Mouse (Mus musculus) right cerebral cortex, adult 2 months (tissue): ENCODE results near the gene Gm45062.

Experiments
- DNase-seq, 2 experiments: peaks; one replicate each; pipeline ENCODE4 v3.0.0; 2021 to 2022; ENCODE audit warnings: low spot score in 2 of 2

Gm45062 gene

DNA sequence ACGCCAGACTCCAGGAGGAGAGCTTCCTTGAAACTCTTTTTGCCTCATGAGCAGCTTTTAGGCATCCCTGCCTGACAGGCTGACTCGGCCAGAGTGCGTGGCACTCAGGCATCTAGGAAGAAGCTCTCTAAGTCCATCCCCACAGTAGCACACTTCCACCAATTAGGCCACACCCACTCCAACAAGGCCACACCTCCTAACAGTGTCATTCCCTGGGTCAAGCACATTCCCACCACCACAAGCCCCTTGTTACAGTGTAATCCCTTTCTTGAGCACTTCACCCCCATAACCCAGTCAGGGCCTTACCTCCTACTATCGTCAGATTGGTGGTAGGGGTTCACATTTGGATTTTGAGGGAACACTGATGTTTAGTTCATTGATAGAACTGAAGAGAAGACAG is 108.4 kb downstream of the Gm45062 start:
- DNase-seq, result no peak

DNA sequence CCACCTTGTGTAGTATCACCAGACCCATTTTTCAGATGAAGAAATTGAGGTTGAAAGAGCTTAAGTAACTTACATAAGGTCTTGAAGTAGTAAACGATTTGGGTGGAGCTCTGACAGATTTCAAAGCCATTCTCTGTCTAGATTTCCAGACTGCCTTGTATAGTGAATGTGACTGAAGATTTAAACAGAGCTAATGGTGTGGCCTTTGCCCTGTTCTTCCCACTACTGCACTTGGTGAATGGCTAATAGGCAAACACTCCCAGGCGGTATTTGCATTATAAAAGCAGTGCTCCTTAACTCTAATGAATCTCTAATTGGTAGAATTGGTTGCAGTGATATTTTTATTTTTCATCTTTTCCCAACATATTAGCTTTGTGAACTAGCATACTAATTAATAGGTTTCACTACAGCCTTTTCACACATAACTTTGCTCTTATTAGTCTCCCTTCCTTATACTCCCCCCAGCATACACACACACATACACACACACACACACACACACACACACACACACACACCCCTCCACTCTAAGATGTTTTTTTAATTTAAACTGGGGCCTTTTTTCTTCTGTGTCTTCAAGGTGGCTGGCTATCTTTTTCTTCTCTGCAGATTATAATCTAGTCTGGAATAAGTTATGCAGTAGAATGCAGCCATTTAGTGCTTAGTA is 109.1 kb downstream of the Gm45062 start:
- no peak for DNase-seq

DNA sequence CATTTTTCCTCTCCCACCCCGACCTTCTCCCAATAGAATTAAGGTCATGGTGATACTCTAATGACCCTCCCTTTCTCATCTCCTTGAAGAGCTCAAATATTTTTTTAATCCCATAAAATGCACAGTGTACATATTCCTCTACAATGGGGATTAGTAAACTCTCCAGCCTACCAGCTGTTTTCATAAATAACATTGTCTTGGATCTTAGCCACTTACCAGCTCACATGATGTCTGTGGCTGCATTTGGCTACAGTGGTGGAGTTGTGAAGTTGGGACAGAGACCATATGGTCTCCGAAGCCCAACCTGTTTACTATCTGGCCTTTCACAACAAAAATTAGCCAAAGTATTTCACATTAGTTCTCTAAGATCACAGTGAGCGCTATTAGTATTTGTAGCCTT is 111.4 kb downstream of the Gm45062 start:
- no peak for DNase-seq

DNA sequence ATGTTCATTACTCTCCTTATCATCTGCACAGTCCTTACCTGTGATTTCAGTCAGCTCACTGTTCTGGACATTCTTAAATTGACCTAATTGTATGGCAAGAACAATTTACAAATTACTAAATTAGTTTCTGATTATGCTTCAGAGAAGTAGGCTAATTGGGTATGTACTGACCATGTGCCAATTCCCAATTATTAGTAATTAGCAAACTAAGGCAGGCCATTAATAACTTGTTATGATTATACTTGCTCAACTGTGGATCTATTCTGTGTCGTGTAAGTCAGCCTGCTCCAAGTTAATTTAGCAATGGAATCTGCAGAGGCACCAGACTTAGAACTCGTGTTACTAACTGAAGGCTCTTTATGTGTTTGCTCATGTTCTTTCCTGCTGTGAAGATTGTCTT is 113.8 kb downstream of the Gm45062 start:
- DNase-seq, result no peak

DNA sequence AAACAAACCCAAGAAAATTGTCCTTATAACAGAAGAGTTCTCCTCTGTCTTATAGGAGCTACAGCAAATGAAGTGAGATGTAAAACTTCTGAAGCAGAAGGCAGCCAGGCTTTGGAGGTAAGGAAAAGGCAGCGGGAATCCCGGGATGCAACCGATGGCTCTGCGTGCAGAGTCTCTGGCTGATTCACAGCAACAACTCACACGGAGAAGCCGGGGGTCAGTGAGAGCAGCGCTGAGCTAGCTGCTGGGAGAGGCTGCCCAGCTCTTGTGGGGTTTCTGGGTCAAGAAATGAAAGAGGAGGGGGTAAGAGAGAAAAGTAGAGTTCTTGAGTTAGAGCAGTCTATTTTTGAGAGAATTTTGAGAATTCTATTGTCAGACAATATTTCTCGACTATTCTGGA is 114.6 kb downstream of the Gm45062 start:
- no peak for DNase-seq

DNA sequence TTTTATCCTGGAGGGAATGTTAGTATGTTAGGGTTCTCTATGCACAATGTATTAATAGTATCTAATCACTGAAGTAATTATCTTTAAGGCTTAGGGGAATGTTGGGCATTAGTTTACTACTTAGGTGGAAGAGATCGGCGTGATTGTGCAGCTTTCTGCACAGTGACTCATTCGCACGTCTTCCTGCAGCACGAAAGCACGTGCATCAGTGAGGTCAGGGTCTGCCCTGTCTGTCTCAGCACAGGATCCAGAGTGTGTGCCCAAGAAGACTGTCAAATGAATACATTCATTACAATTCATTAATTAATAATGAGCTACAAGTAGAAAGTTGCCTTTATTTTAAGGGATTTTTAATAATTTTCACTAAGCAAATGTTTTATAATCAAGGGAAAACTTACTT is 115.0 kb downstream of the Gm45062 start:
- DNase-seq, result no peak

DNA sequence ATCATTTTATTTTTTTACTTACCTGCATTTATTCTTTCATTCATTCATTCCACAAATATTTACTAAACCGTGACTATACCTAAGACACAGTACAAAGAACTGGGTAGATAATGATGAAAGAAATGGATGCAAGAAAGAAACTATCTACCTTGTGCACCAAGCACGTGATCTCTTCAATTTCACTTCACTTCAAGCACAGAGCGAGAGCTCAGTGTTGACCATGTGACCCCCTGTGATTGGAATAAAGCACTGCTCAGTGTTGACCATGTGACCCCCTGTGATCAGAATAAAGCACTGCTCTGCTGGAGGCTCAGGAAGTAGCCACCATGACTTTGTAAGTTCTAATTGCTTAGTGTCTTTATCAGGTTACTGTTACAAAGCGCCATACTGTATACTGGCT is 115.5 kb downstream of the Gm45062 start:
- DNase-seq, result no peak

DNA sequence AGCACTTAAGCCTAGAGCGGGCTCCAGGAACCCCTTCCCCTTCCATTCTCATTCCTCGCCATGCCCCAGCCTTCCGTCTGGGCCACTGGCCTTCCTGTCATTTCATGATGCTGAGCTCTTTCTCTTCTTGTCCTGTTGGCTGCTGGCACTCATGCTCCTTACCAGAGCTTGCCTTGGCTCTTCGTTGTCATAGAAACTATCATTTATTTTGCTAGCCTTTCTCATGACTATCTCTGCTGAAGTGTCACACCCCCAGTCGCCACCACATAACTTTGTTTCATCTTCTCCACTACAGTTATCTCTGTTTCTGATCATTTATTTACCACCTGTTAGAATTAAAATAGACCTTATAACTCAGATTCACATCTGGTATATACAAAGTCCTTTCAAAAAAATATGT is 117.1 kb downstream of the Gm45062 start:
- no peak for DNase-seq

DNA sequence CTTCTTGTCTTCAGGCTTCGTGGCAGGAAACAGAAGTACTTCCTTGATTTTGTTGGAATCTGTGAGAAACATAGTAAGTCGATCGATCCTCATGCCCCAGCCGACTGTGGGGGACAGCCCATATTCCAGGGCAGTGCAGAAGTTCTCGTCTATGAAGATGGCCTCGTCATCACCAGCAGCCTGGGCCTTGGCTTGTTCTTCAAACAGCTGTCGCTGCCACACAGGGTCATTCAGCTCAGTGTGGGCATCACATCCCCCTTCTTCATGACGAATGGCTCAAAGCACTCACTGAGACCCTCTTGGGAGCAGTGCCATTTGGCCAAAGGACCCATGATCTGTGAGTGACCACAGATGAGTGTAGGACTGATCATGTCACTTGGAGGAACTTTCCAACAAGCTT is 118.4 kb downstream of the Gm45062 start:
- DNase-seq, result no peak

DNA sequence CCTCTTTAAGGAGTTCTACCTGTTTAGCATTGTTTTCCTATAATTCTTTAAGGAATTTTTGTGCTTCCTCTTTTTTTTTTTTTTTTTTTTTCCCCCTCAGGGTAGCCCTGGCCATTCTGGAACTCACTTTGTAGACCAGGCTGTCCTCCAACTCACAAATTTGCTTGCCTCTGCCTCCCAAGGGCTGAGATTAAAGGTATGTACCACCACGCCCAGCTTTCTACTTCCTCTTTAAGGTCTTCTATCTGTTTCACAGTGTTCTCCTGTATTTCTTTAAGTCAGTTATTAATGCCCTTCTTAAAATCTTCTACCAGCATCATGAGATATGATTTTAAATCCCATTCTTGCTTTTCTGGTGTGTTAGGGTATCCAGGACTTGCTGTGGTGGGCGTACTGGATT is 130.1 kb downstream of the Gm45062 start:
- DNase-seq, result no peak

DNA sequence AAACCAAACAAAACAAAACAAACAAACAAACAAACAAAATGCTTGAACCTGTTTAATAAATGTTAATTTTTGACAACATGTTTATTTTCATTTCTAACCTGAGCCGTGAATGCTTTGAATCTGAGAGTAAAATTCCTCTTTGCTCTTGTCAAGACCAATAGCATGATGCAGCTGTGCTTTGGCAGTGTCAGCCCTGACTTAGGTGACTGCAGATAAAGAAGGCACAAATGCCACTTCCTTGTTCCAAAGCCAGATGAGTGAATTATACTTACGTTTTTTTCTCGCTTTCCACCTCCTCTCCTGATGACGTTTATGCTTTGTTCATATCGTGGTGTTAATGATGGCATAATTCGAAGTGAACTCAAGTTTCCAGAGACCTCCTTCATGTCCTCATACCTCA is 131.0 kb downstream of the Gm45062 start:
- DNase-seq, result no peak

DNA sequence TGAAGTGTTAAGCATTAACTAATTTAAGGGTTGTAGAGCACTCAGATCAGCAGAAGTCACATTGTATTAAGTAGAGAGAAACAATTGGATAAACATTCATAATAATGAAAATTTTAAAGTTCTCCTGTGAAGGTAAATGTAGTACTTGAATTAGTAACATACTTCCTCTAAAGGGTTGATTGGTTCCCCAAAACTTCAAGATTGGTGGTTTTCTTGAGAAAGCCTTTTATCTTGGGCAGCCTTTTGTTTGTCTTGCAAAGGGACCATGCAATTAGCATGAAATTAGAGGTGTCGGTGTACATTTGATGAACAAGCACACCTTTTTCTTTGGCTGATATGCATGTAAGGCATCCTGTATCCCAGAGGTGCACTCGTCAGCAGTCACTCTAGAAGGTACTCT is 131.7 kb downstream of the Gm45062 start:
- DNase-seq, result no peak

DNA sequence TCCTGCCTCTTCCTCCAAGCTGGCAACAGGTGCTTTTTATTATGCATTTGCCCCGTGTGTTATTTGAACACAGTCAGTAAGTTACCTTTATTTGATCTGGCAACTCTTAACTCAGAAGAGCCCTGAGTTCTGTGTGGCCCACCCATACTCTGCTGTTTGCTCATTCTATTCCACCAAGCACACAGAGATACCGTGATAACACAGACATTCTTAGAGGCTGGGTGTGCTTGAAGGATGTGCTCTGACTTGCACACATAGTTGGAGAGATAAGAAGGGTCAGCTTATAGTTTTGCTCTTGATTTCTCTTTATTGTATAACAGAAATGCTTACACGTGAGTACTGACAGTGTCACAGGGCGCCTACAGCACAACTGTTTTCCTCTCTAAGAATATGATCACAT is 133.8 kb downstream of the Gm45062 start:
- DNase-seq, result no peak

DNA sequence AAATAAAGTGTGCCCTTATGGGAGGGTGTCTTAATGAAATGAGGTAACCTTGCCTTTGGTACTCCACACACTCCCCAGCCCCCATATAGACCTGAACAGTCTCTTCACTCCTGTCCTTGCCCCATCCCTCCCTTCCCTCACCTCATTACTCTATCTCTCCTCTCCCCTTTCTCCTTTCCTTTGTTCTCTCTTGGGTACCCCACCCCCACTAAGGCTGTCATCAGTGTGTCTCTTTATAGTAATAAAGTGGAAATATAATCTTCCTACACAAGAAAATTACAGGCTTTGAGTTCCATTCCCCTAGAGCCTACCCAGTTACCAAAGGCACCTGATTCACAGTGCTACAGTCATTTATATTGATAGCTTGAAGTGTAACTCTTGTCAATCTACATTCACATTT is 134.8 kb downstream of the Gm45062 start:
- DNase-seq, result no peak

DNA sequence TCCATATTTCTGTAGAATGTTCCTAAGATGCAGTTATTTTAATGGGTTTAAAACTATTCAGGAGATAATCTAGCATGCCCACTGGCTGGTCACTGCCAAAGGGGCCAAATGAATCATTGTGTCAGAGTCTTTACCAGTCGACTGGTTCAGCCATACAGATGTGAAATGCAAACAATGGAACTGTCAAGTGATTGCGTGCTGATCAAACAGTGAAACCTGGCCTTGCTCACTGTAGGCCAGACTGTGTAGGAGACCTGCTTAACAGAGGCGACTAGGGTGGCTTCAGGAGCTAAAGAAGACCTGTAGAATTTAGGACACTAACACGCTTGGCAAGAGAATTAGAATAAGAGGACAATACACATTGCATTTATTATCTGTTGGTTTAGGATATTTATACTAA is 135.8 kb downstream of the Gm45062 start:
- DNase-seq, result no peak

DNA sequence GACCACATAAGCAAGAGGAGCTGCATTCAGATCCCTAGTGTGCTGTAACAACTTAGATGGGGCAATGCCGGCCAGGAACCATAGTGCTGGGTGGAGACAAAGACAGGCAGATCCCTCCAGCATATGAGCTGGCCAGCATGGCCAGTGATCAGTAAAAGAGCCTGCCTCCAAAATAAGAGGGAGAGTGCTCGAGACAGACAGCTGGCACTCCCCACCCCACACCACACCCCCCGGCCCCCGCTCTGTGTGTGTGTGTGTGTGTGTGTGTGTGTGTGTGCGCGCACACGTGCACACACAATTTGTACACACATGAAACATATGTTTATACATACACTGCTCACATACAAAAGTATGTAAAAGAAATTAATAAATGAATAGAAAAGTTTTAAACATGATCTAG is 138.0 kb downstream of the Gm45062 start:
- no peak for DNase-seq

DNA sequence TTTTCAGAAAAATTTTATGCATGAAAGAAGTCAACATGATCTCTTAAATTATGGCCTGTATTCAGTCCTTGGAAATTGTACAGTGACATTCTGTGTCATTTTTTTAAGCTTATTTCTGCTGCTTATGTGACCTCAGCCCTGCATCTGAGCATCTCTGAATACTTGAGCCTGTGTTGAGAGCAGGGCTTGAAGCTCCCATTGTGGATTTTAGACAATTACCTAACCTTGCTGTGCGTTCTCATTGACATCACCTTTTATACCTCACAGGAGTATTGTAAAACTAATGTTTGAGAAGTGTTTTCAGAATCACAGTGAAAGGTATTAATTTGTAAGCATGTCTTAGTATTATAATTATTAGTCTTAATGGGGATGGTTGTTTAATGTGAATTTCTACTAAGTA is 140.5 kb downstream of the Gm45062 start:
- DNase-seq, result no peak

DNA sequence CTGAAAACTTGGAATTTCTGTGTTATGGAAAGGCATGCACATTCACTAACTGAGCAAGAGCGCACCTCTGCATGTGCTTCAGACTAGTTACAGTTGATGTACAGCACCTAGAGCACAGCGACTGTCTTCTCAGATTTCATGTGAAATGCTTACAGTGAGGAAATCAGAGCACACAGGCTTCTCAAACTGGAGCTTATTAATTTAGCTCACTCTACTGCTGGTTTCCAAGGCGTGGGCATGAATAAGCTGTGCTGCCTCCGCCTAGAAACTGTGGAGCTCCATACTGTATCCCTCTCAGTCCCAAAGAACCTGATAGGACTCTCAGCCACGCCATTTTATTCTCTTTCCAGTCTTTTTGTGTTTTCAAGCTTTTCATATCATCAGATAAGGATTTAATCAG is 143.9 kb downstream of the Gm45062 start:
- no peak for DNase-seq

DNA sequence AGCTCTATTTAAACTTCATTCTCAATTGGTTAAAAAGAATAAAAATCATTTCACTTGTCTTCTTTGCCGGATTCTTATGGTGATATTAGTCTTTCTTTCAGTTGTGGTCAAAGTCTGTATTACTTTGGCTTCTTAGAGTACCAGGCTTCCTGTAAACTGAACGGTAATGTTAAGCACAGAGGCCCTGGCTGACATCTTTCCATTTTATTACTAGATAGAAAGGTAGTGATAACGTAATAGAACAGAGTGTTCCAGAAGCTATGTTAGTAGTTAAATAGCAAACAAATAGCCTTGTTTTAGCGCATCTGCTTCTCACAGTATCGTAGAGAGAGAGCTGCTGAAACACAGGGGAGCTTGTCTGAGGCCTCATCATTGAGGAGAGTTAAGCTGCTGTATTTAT is 146.6 kb downstream of the Gm45062 start:
- DNase-seq, result no peak

DNA sequence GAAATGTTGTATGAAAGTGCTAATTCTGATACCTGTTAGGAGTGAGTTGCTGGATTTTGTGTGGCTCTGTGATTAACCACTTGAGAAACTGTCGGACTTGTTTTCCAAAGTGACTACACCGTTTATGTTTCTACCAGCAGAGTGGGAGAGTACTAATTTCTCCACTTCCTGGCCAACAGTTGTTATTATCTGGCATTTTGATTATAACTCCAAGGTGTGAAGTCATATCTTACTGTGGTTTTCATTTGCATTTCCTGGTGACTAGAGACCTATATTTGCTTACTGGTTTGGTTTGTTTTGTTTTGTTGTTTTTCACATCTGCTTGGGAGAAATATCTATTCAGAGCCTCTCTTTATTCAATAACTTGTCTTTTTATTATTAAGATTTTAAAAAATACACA is 149.1 kb downstream of the Gm45062 start:
- DNase-seq, result no peak

DNA sequence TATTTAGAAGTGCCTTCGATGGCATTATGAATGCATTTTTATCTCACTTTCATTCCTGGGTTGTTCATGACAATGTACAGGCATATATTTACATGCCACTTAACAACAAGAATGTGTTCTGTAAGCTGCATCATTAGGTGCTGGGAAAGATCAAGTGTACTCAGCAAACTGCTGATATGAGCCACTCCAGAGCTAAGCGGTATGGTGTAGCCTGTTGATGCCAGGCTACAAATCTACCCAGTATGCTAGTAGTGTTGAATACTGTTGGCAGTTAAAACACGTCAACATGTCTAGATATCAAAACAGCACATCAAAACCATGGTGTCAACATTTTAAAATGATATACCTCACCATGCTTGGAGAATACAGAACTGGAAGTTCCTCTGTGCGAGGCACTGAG is 150.6 kb downstream of the Gm45062 start:
- no peak for DNase-seq

DNA sequence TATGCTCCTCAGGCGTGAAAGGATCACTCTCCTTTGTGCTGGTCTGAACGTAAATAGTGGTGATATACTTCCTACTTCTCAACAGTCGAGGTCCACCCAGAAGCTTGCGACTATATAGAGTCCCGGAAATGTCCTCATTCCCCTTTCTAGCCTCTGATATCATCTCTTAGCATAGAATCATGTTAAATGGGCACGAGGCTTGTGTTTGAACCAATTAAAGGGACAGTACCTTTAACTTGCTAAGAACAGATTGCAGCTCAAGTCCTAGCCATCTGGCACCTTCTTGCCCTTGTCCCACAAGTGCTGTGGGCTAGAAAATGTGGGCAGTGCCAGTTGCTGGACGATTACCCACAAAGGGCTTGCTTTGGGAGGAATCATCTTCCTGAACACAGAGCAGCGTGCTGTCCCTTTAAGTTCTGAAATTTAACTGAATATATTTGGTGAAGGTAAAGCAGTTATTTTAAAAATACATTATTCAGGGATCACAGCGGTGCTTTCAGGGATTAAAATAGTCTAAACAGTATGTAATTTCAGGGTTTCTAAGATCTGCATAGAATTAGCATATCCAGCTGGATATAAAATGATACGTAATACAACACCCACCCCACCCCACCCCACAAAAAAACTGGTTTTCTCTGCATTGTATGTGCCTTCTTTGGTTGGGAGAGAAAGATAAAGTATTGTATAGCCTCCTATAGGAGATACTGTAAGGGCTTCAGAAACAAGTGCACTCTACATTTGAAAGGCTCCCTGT is 153.8 kb downstream of the Gm45062 start:
- peak; percentile 39 to 45 for DNase-seq

DNA sequence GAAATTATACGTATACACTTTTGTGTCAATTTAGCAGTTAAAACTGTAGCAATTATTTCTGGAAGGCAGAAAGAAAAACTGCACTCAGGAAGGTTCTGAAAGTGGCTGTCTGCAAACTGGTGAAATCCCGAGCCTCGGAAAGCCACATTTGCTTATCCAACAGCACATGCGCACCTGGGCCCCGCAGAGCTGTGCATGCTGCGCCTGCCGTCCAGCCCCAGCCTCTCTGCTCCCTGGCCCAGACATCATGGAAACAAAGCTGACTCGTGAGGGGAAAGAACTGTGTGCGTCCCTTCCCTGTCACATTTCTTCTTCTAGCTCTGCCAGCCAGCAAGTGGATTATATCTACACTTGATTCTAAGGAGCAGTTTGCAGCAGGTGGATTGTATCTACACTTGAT is 154.8 kb downstream of the Gm45062 start:
- DNase-seq, result peak; percentile 42 to 51

DNA sequence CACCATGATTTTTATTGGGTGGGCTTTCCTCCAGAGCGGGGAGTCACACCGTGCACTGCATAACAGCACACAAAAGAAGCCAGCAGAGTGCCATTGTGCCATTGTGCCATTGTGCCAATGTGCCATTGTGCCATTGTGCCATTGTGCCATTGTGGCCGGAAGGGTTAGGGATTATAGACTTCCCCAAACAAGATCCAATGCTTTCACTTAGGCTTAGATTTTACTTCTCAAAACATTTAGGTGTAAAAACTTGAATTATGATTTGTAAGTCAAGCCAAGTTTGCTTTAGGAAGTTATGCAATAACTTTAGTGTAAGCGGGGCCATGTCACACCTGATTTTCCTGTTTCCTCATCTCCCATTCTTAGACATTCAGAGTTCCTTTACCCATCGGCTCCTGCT is 156.6 kb downstream of the Gm45062 start:
- no peak for DNase-seq
